Mouse (Mus musculus): ENCODE results near the gene Tcf19. TPM values are rescaled to one million over a fixed set of nuclear protein-coding genes. Genes with fewer than 3 reads are reported as not detected.
A peak's percentile ranks its signal among the peaks of the same experiment; 100 is the strongest.
"Not testable (repeated sequence)": the region's sequence is repeated elsewhere in the genome, so short reads cannot be mapped to it uniquely, and the experiment has no call there.

The Tcf19 gene
- polyA plus RNA-seq, 1 experiment from 2014 or later = 14.2 TPM

- H3K4me2 ChIP-seq (replicated peaks; ENCODE audit: low read depth, low read length) = no peak overlapping the region
- no peaks in the 10 kb centered on the region for H3K27me3 ChIP-seq (replicated peaks; ENCODE audit: insufficient read depth, low read length)
- H3K9me3 ChIP-seq (ENCODE audit: low read length) = no peaks in the 10 kb centered on the region
- H3K4me3 ChIP-seq (ENCODE audit: low read depth, low read length) = no peak overlapping the region
- TF ChIP-seq EP300 (IDR thresholded peaks at IDR 0.05) (no peak), CTCF (IDR thresholded peaks at IDR 0.05) (peak; percentile 91)
- WGBS = under 1% methylated on average over 9 of the region's 9 CpGs
- H3K4me1 ChIP-seq (ENCODE audit: insufficient read depth, low read depth, low read length) = no peaks in the 10 kb centered on the region
- ATAC-seq (peak; percentile 54), DNase-seq (ENCODE audit: low spot score) (peak; percentile 68)
- H3K9ac ChIP-seq (replicated peaks; ENCODE audit: low read depth) = no peak overlapping the region
- H3K36me3 ChIP-seq (ENCODE audit: insufficient read depth, low read length) = no peaks in the 10 kb centered on the region
- no peak overlapping the region for H3K27ac ChIP-seq (ENCODE audit: low read length)
Observed at GRCm38 (mm10) chr17:35484066-35484465, 32.6 kb downstream of the Tcf19 start.

GRCm38 (mm10) chr17:35469842-35470751 is 46.5 kb downstream of the Tcf19 start, which contains the start of gene H2-Q10:
Gene H2-Q10, plus strand, starts transcription at chr17:35470089.
- Histone ChIP-seq H3K27ac (ENCODE audit: low read length) (no peak within 1 kb of the TSS), H3K4me3 (ENCODE audit: low read depth, low read length) (peak within 1 kb of the TSS; percentile 42), H3K4me1 (ENCODE audit: insufficient read depth, low read depth, low read length) (no peaks in the 10 kb centered on the region), H3K4me2 (replicated peaks; ENCODE audit: low read depth, low read length) (peak within 1 kb of the TSS; percentile 74), H3K9me3 (ENCODE audit: low read length) (no peaks in the 10 kb centered on the region), H3K27me3 (replicated peaks; ENCODE audit: insufficient read depth, low read length) (peaks cover 12% of the 10 kb centered on the region), H3K9ac (replicated peaks; ENCODE audit: low read depth) (no peak within 1 kb of the TSS), H3K36me3 (ENCODE audit: insufficient read depth, low read length) (no peaks in the 10 kb centered on the region)
- TF ChIP-seq EP300 (IDR thresholded peaks at IDR 0.05) = no peak
- no peak for TF ChIP-seq CTCF (IDR thresholded peaks at IDR 0.05)
- DNase-seq (ENCODE audit: low spot score) (no peak), ATAC-seq (no peak)
- WGBS = 1% methylated on average over 67 of the region's 80 CpGs

- not testable (repeated sequence) for H3K4me1 ChIP-seq (ENCODE audit: insufficient read depth, low read depth, low read length); H3K4me2 ChIP-seq (replicated peaks; ENCODE audit: low read depth, low read length); DNase-seq (ENCODE audit: low spot score); ATAC-seq; H3K36me3 ChIP-seq (ENCODE audit: insufficient read depth, low read length); H3K9me3 ChIP-seq (ENCODE audit: low read length); H3K9ac ChIP-seq (replicated peaks; ENCODE audit: low read depth); H3K27ac ChIP-seq (ENCODE audit: low read length); H3K4me3 ChIP-seq (ENCODE audit: low read depth, low read length)
- H3K27me3 ChIP-seq (replicated peaks; ENCODE audit: insufficient read depth, low read length) = peaks cover 12% of the 10 kb centered on the region
- WGBS = 34% methylated on average over 3 of the region's 3 CpGs
Observed at GRCm38 (mm10) chr17:35468936-35469335, 47.7 kb downstream of the Tcf19 start.

GRCm38 (mm10) chr17:35465651-35466050 is 51.0 kb downstream of the Tcf19 start:
- DNase-seq (ENCODE audit: low spot score); H3K4me2 ChIP-seq (replicated peaks; ENCODE audit: low read depth, low read length); H3K4me3 ChIP-seq (ENCODE audit: low read depth, low read length); H3K4me1 ChIP-seq (ENCODE audit: insufficient read depth, low read depth, low read length); H3K9me3 ChIP-seq (ENCODE audit: low read length); H3K27ac ChIP-seq (ENCODE audit: low read length); H3K36me3 ChIP-seq (ENCODE audit: insufficient read depth, low read length); ATAC-seq; H3K9ac ChIP-seq (replicated peaks; ENCODE audit: low read depth): not testable (repeated sequence)
- WGBS = 7% methylated on average over 8 of the region's 8 CpGs
- peaks cover 11% of the 10 kb centered on the region for H3K27me3 ChIP-seq (replicated peaks; ENCODE audit: insufficient read depth, low read length)
- TF ChIP-seq CTCF (IDR thresholded peaks at IDR 0.05) = peak; percentile 83

Other genes with a start within 250 kb of the Tcf19 start
- 0.11 and 0.19 TPM in 2 replicates for gene H2-Q1, start 196.4 kb downstream of the Tcf19 start, polyA plus RNA-seq (2015; fragmentation: Nextera tagmentation; extraction: Ambion mirVana)
- gene H2-Q2, start 174.6 kb downstream of the Tcf19 start, polyA plus RNA-seq (2015; fragmentation: Nextera tagmentation; extraction: Ambion mirVana) = 10.3 and 10.4 TPM in 2 replicates
- gene H2-Q4, start 137.2 kb downstream of the Tcf19 start, polyA plus RNA-seq (2015; fragmentation: Nextera tagmentation; extraction: Ambion mirVana) = 8.1 and 8.9 TPM in 2 replicates
- gene H2-Q6, start 92.0 kb downstream of the Tcf19 start, polyA plus RNA-seq (2015; fragmentation: Nextera tagmentation; extraction: Ambion mirVana) = 0.74 and 0.86 TPM in 2 replicates
- 3.1 and 4.0 TPM in 2 replicates for gene H2-Q7, start 77.7 kb downstream of the Tcf19 start, polyA plus RNA-seq (2015; fragmentation: Nextera tagmentation; extraction: Ambion mirVana)
- 1.5 and 2.0 TPM in 2 replicates for gene H2-Q10, start 46.7 kb downstream of the Tcf19 start, polyA plus RNA-seq (2015; fragmentation: Nextera tagmentation; extraction: Ambion mirVana)
- gene Pou5f1, start 10.8 kb downstream of the Tcf19 start, polyA plus RNA-seq (2015; fragmentation: Nextera tagmentation; extraction: Ambion mirVana) = 0.13 TPM in 1 of 2 replicates, not detected in the other
- 5.1 and 5.9 TPM in 2 replicates for gene Cchcr1, start 276 bp upstream of the Tcf19 start, polyA plus RNA-seq (2015; fragmentation: Nextera tagmentation; extraction: Ambion mirVana)
- not detected in 2 replicates for gene Psors1c2, start 16.4 kb upstream of the Tcf19 start, polyA plus RNA-seq (2015; fragmentation: Nextera tagmentation; extraction: Ambion mirVana)
- 0.04 TPM in 1 of 2 replicates, not detected in the other for gene Cdsn, start 35.3 kb upstream of the Tcf19 start, polyA plus RNA-seq (2015; fragmentation: Nextera tagmentation; extraction: Ambion mirVana)
- gene 2300002M23Rik, start 50.6 kb upstream of the Tcf19 start, polyA plus RNA-seq (2015; fragmentation: Nextera tagmentation; extraction: Ambion mirVana) = not detected in 2 replicates
- 483 and 564 TPM in 2 replicates for gene Sfta2, start 84.7 kb upstream of the Tcf19 start, polyA plus RNA-seq (2015; fragmentation: Nextera tagmentation; extraction: Ambion mirVana)
- gene Gm9573, start 109.8 kb upstream of the Tcf19 start, polyA plus RNA-seq (2015; fragmentation: Nextera tagmentation; extraction: Ambion mirVana) = not detected in 2 replicates
- 1.1 and 1.7 TPM in 2 replicates for gene Mucl3, start 126.9 kb upstream of the Tcf19 start, polyA plus RNA-seq (2015; fragmentation: Nextera tagmentation; extraction: Ambion mirVana)
- 11.4 and 15.2 TPM in 2 replicates for gene Vars2, start 150.8 kb upstream of the Tcf19 start, polyA plus RNA-seq (2015; fragmentation: Nextera tagmentation; extraction: Ambion mirVana)
- gene Gtf2h4, start 156.9 kb upstream of the Tcf19 start, polyA plus RNA-seq (2015; fragmentation: Nextera tagmentation; extraction: Ambion mirVana) = 19.2 and 21.4 TPM in 2 replicates
- gene Ddr1, start 187.8 kb upstream of the Tcf19 start, polyA plus RNA-seq (2015; fragmentation: Nextera tagmentation; extraction: Ambion mirVana) = 64.2 and 79.3 TPM in 2 replicates